Mouse (Mus musculus) lung, embryonic 14.5 days (tissue): Measurements from ENCODE around the gene Gys2. TPM values are rescaled to one million over a fixed set of nuclear protein-coding genes. Genes with fewer than 3 reads are reported as not detected.
A peak's percentile ranks its signal among the peaks of the same experiment; 100 is the strongest.

Experiments used
- ATAC-seq: fragments of 200-750 bp; cut with Nextera tagmentation; 2 replicates; pipeline ENCODE4 v1.8.0; 2017; ENCODE audit warnings: mild to moderate bottlenecking, moderate TSS enrichment, moderate library complexity; ENCODE audit not compliant: insufficient read depth
- DNase-seq: peaks from one replicate; pipeline ENCODE4 v3.0.0-alpha.2; 2015
- H3K27ac ChIP-seq: fragments of 300-500 bp; sonication (generic); 2 replicates; pipeline ENCODE4 v1.5.1; 2014; ENCODE audit warnings: low read depth, mild to moderate bottlenecking, moderate library complexity
- H3K27me3 ChIP-seq: fragments of 300-500 bp; sonication (generic); 2 replicates; pipeline ENCODE4 v1.6.1; 2014; ENCODE audit warnings: low read length, control low read depth; ENCODE audit not compliant: insufficient read depth
- H3K36me3 ChIP-seq: fragments of 300-500 bp; sonication (generic); 2 replicates; pipeline ENCODE4 v1.6.1; 2014; ENCODE audit warnings: control low read depth; ENCODE audit not compliant: insufficient read depth
- H3K4me1 ChIP-seq: fragments of 300-500 bp; sonication (generic); 2 replicates; pipeline ENCODE4 v1.6.1; 2014; ENCODE audit warnings: antibody characterized with exemption, control low read depth; ENCODE audit not compliant: insufficient read depth
- H3K4me2 ChIP-seq: fragments of 300-500 bp; sonication (generic); 2 replicates; pipeline ENCODE4 v1.6.1; 2014; ENCODE audit warnings: mild to moderate bottlenecking
- H3K4me3 ChIP-seq: fragments of 300-500 bp; sonication (generic); 2 replicates; pipeline ENCODE4 v1.5.1; 2014; ENCODE audit warnings: low read depth, low read length
- H3K9ac ChIP-seq: fragments of 300-500 bp; sonication (generic); 2 replicates; pipeline ENCODE4 v1.6.1; 2014
- H3K9me3 ChIP-seq: fragments of 300-500 bp; sonication (generic); 2 replicates; pipeline ENCODE4 v1.6.1; 2016; ENCODE audit warnings: low read depth, low read length, control low read depth
- CTCF ChIP-seq: IDR thresholded peaks from 2 replicates; pipeline ENCODE4 v1.5.1; 2016; ENCODE audit warnings: antibody characterized with exemption, low read depth
- WGBS: fragments of 180-500 bp; shearing (Covaris S2); extraction: QIAGEN DNeasy Blood & Tissue Kit; methylation state at CpG from one replicate; pipeline ENCODE4 v1.1.7; 2014; 5-methylcytosine and 5-hydroxymethylcytosine counted together
- polyA plus RNA-seq: library from polyadenylated mRNA; unstranded; fragments of >200 nt; fragmentation: Nextera tagmentation; extraction: Ambion mirVana; gene quantifications from 2 replicates; pipeline ENCODE4 v1.2.1, GENCODE M21; 2014

Gene Gys2
- polyA plus RNA-seq, 1 experiment from 2014 or later, result not detected

DNA sequence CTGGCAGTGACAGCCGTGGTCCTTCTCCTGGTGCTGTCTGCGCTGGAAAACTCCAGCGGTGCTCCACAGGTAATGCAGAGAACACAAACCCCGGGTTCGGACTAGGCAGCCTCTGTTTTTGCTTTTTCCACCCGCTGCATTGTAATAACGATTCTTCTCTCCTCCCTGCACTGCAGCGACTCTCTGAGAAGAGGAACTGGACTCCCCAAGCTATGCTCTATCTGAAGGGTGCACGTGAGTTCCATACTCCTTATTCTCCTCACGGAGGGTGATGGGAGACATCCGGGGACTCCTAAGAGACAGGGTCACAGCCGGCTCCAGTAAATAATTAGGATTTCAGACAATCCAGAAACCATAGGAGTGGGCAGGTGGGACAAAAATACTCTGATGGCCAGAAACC lies 59.1 kb downstream of the Gys2 start:
- H3K9me3 ChIP-seq, result no peaks in the 10 kb centered on the region
- DNase-seq (no peak), ATAC-seq (no peak)
- no peak overlapping the region for H3K4me3 ChIP-seq
- WGBS, result 11% methylated on average over 12 of the region's 12 CpGs
- peaks cover 25% of the 10 kb centered on the region for H3K27me3 ChIP-seq
- no peaks in the 10 kb centered on the region for H3K4me1 ChIP-seq
- no peak overlapping the region for H3K27ac ChIP-seq
- no peaks in the 10 kb centered on the region for H3K36me3 ChIP-seq
- no peak overlapping the region for H3K9ac ChIP-seq
- no peak overlapping the region for H3K4me2 ChIP-seq
- TF ChIP-seq CTCF, result no peak

DNA sequence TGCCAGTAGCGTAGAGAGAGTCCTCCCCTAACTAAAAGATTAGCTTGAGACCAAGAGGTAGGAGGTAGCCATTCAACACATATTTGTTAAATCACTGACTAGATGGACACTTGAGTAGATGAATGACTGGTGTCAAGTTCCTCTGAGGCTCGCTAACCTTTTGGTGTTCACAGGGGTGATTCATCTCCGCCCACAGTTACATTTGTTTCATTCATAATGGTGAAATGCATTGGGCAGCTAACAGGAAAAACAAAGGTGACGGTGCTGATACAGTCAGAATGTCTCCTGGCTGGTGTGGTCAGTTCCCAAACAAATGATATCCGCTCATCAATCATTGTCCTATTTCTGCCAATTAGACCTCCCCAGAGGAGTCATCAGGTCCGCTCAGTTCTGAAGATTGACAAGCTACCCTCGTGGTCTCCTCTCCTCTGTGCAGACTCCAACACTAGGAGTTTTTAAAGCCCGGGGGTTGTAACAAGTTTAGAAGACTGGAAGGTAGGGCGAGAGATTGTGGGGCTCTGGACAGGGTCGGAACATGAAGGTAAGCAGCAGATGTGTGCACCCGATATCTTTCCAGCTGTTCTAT lies 59.9 kb downstream of the Gys2 start, which contains the start of gene Spx:
TSS of gene Spx (plus strand) at position 536 of the 586 bp plus-strand sequence.
- DNase-seq (no peak), ATAC-seq (no peak)
- H3K27me3 ChIP-seq, result peaks cover 25% of the 10 kb centered on the region
- no peak within 1 kb of the TSS; the same call in 1 of the 2 replicates for H3K4me2 ChIP-seq
- no peaks in the 10 kb centered on the region for H3K4me1 ChIP-seq
- H3K36me3 ChIP-seq, result no peaks in the 10 kb centered on the region
- 44% methylated on average over 11 of the region's 11 CpGs for WGBS
- no peak for TF ChIP-seq CTCF
- H3K9me3 ChIP-seq, result no peaks in the 10 kb centered on the region
- H3K9ac ChIP-seq, result no peak within 1 kb of the TSS
- H3K27ac ChIP-seq, result peak within 1 kb of the TSS; percentile 5; the same call in 1 of the 2 replicates
- no peak within 1 kb of the TSS; the same call in 1 of the 2 replicates for H3K4me3 ChIP-seq

GRCm38 (mm10) chr6:142411140-142411539 lies 61.8 kb downstream of the Gys2 start:
- H3K36me3 ChIP-seq, result no peaks in the 10 kb centered on the region
- TF ChIP-seq CTCF, result no peak
- no peaks in the 10 kb centered on the region for H3K4me1 ChIP-seq
- no peak overlapping the region for H3K4me3 ChIP-seq
- H3K4me2 ChIP-seq, result no peak overlapping the region
- H3K27ac ChIP-seq, result no peak overlapping the region
- DNase-seq (no peak), ATAC-seq (no peak)
- 17% methylated on average over 1 of the region's 1 CpGs for WGBS
- peaks cover 25% of the 10 kb centered on the region for H3K27me3 ChIP-seq
- H3K9ac ChIP-seq, result no peak overlapping the region
- H3K9me3 ChIP-seq, result no peaks in the 10 kb centered on the region

GRCm38 (mm10) chr6:142395756-142396155 lies 77.2 kb downstream of the Gys2 start:
- no peak overlapping the region for H3K4me3 ChIP-seq
- no peak overlapping the region for H3K9ac ChIP-seq
- DNase-seq, result no peak
- no peaks in the 10 kb centered on the region for H3K4me1 ChIP-seq
- H3K9me3 ChIP-seq, result no peaks in the 10 kb centered on the region
- H3K27me3 ChIP-seq, result no peaks in the 10 kb centered on the region
- no peak overlapping the region for H3K4me2 ChIP-seq
- peaks cover 47% of the 10 kb centered on the region for H3K36me3 ChIP-seq
- 85% methylated on average over 6 of the region's 6 CpGs for whole genome bisulfite sequencing
- ATAC-seq, result no peak
- no peak for TF ChIP-seq CTCF
- no peak overlapping the region for H3K27ac ChIP-seq

DNA sequence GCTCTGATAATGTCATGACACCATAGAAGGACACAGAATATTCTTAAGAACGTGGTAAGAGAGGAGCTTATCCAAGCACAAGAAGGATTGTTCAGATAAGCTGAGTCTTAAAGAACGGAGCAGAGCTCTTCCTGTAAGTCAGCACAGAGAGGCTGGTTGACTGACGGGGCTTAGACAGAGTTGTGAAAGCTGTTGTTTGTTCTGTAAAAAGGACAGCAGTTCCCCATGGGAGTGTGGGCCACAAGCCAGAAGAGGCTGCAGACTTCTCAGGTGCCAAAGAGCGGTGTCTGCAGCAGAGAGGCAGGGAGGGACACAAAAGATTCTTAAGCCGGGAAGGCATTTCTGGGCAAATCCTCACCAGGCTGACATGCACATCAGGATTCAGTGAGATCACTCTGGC lies 78.2 kb downstream of the Gys2 start:
- no peak for ATAC-seq
- no peak for TF ChIP-seq CTCF
- Histone ChIP-seq H3K27ac (no peak overlapping the region), H3K9me3 (no peaks in the 10 kb centered on the region), H3K36me3 (peaks cover 38% of the 10 kb centered on the region), H3K27me3 (no peaks in the 10 kb centered on the region), H3K4me1 (no peaks in the 10 kb centered on the region), H3K4me3 (no peak overlapping the region), H3K4me2 (no peak overlapping the region), H3K9ac (no peak overlapping the region)
- no peak for DNase-seq
- 91% methylated on average over 5 of the region's 5 CpGs for WGBS

- 86% methylated on average over 5 of the region's 5 CpGs for WGBS
- Histone ChIP-seq H3K4me1 (no peaks in the 10 kb centered on the region), H3K9me3 (no peaks in the 10 kb centered on the region), H3K4me3 (no peak overlapping the region), H3K27ac (no peak overlapping the region), H3K9ac (no peak overlapping the region), H3K4me2 (no peak overlapping the region), H3K27me3 (no peaks in the 10 kb centered on the region), H3K36me3 (peaks cover 38% of the 10 kb centered on the region)
- no peak for ATAC-seq
- no peak for DNase-seq
- TF ChIP-seq CTCF, result no peak
These were observed 80.6 kb downstream of the Gys2 start for GRCm38 (mm10) chr6:142392312-142392711.

GRCm38 (mm10) chr6:142389101-142389500 lies 83.8 kb downstream of the Gys2 start:
- Histone ChIP-seq H3K36me3 (peaks cover 12% of the 10 kb centered on the region), H3K4me2 (peak overlapping the region; percentile 63; the same call in 1 of the 2 replicates), H3K27ac (no peak overlapping the region), H3K4me1 (no peaks in the 10 kb centered on the region), H3K9ac (no peak overlapping the region; the same call in none of the 2 replicates), H3K4me3 (no peak overlapping the region), H3K27me3 (no peaks in the 10 kb centered on the region), H3K9me3 (no peaks in the 10 kb centered on the region)
- DNase-seq (no peak), ATAC-seq (no peak)
- TF ChIP-seq CTCF, result no peak
- WGBS, result 78% methylated on average over 2 of the region's 2 CpGs
